Mouse (Mus musculus) megakaryocyte progenitor cell, adult 5-6 weeks (primary cell): ENCODE data around the gene Serac1. TPM values are rescaled to one million over a fixed set of nuclear protein-coding genes. Genes with fewer than 3 reads are reported as not detected.

ENCODE experiments used
- ATAC-seq: replicated peaks from 2 replicates; pipeline ENCODE4 v1.8.0; 2016; ENCODE audit warnings: mild to moderate bottlenecking, moderate TSS enrichment, inconsistent platforms; ENCODE audit not compliant: poor library complexity
- total RNA-seq, 2 experiments: library from RNA; stranded (forward) in 1 of 2; stranded (reverse) in 1 of 2; fragments of 157-497, 149-512 nt in 1 of 2; fragments of 200-1000 nt in 1 of 2; gene quantifications; 2 replicates each; pipeline versions ENCODE4 v1.2.3 to v1.2.4; 2015 to 2017

The Serac1 gene
- total RNA-seq, 2 experiments from 2014 or later: 2.2 to 4.7 TPM

- ATAC-seq: no peak
These were observed 11.9 kb downstream of the Serac1 start for GRCm38 (mm10) chr17:6067613-6068012.

- no peak for ATAC-seq
These were observed 13.5 kb downstream of the Serac1 start for GRCm38 (mm10) chr17:6066021-6066420.

DNA sequence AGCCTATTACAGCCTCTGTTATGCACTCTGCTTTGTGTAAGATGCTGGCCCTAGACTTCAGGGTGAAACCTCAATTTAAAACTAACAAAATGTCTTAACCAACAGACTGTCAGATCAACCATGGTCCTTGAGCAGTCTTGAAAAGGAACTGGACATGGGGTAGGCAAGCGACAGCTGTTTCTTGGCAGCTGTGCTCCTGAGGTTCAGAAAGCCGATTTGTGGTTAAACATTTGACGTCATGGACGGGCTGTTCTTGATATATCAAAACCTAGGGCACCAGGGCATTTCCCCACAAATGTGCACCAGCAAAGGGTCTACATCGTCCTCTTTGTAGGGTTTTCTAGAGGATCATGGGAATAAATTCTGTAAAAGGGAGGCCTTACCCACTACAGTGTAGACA is 16.0 kb downstream of the Serac1 start:
- ATAC-seq: no peak

DNA sequence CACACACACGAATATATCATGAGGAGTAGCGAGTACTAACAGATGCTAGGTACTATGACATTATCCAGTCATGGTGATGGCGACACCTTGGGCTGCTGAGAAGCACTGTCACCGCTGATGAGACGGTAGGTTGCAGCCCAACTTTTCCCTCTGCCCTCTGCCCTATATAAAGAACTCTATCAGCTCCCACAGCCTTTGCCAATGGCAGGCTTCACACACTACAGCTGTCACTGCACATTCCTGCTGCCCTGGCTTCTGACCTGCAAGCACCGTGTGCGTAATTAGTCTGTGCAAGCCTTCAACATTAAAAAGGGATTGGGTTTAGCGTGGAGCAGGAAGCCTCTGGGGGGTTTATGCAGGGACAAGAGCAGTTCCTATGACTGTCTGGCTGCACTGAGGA is 16.7 kb downstream of the Serac1 start:
- ATAC-seq: no peak

DNA sequence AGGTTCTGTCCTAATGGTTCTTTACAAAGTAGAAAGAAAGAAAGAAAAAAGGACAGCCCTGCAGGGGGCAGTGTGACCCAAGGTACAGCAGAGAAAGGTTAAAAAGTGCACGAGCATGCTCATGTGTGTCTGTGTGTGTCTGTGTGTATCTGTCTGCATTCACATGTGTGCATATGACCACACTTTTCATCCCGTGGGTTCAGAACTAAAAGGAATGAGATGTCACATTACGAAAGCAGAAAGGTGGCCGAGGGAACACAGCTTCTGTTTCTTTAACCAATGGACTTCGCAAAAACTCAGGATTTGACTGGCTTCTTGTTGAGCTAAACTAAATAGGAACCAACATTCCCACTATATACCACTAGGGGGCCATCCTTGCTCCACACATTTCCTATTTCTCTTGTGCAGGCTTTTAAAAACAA is 24.6 kb downstream of the Serac1 start:
- ATAC-seq: peak; percentile 96

DNA sequence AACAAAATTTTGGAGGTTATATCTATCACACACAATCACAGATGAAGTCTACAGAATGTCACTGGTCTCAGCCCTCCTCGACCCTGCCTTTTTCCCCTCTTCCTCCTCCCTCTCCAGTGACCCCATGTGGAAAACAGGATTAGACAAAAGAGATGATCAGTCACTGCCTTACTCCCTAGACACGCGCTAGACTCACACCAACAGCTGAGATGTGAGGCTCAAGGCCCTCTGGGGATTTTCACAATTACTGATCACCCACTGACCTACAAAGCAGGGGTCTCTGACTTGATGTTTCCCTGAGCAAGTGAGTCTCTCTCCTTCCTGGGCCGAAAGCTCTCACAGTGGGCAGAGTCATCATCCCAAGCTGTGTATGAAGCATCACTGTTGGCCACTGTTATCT is 26.7 kb downstream of the Serac1 start:
- no peak for ATAC-seq

DNA sequence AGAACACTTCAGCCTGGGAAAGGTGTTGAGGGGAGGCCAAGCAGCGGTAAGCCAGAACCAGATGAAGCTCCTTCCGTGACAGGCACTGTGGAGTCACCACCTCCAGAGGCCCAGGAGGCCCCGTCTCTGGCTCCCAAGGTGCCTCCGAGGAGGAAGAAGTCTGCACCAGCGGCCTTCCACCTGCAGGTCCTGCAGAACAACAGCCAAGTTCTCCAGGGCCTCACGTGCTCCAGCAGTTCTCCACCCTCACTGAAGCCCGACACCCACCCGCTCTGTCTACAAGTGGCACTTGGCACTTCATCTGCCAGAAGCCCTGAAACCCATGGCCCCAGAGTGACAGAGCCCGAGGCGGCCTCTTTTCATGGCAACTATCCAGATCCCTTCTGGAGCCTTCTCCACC is 42.0 kb downstream of the Serac1 start:
- no peak for ATAC-seq

DNA sequence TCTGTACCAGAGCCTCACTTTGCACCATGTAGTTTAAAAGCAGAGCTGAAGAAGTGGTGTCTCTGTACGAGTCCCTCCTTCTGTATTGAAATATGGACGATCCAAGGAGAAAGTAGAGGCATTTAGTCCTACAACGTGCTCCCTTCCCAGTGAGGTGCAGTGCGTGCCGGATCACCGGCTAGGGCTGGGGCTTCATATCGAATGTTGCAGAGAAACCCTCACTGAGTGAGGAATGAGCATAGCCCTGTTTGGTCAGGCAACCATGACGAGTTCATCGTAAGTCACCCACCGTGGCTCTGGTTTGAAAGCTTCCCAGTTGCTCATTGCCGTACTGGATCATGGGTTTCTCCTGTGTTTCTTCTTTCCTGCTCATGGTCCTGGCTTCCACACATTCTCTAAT is 42.7 kb downstream of the Serac1 start:
- no peak for ATAC-seq

DNA sequence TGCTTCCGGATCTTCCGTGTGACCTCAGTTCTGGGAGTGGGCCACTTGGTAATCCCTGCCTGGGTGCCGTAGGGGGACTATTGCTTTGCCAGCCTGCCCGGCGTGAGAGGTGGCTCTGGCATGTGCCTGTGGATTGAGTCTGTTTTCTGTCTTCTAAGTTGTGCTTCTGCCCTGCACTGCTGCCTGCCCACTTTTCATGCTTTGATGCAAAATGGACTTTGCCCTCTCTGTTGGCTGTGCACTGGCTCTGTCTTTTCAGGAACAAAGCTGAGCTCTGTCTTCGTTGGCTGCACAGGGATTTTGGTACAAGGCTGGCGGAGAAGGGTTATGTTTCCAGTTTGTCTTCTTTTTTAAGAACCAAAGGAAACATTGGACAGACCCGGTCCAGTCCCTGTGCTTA is 43.1 kb downstream of the Serac1 start:
- no peak for ATAC-seq

DNA sequence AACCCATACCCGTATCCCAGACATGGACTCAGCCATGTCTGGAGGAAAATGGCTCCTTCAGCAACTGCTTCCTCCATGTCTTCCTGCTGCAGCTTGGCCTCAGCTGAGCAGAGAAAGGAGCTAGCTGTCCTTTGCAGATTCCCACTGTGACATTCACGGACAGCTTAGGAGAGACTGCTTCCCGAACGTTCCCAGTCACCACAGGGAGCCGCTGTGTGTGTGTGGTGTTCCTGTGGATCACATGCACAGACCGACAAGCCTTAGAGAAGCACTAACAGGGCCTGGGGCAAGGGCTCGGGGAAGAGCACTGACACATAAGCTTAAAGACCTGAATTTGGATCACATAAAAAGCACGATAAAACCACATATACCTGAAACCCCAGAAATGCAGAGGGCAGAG is 43.9 kb downstream of the Serac1 start:
- ATAC-seq: no peak

GRCm38 (mm10) chr17:6025831-6026230 is 53.7 kb downstream of the Serac1 start:
- ATAC-seq: no peak

- ATAC-seq: peak; percentile 63
These were observed 58.2 kb downstream of the Serac1 start for GRCm38 (mm10) chr17:6021374-6021789.

- ATAC-seq: 0 out of 2 replicates have a peak, but pooled peaks have one; percentile 38
These were observed 58.9 kb downstream of the Serac1 start for GRCm38 (mm10) chr17:6020636-6021035.

GRCm38 (mm10) chr17:6019776-6020175 is 59.8 kb downstream of the Serac1 start:
- ATAC-seq: peak; percentile 65

GRCm38 (mm10) chr17:6018348-6018747 is 61.2 kb downstream of the Serac1 start:
- ATAC-seq: no peak

DNA sequence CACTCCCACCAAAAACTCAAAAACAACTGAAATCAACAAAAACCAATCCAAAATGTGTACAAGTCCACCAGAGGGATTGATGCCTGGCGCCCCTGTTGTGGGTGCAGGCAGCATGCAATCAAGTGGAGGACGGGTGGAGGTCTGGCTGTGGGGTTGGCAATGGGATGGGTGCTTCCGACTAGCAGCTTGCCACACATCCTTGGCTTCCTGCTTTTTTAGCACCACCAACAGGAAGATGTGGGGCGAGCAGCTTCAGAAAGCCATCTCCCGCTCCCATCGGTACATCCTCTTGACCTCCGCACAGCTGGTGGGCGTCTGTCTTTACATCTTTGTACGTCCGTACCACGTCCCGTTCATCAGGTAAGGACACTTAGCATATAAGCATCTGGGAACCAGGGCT is 62.3 kb downstream of the Serac1 start:
- ATAC-seq: peak; percentile 51

- peak; percentile 71 for ATAC-seq
These were observed 63.2 kb downstream of the Serac1 start for GRCm38 (mm10) chr17:6016213-6016780.

DNA sequence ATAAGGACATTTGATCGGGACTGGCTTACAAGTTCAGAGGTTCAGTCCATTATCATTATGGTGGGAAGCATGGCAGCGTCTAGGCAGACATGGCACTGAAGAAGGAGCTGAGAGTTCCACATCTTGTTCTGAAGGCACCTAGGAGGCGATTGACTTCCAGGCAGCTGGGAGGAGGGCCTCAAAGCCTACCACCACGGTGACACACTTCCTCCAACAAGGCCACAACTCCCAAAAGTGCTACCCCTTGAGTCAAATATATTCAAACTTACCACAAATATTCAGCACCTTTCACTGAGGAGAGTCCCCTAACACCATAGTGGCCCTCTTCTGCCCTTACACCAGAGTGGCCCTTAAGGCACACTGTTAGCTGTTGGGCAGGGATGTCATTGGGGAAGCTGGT is 64.6 kb downstream of the Serac1 start:
- ATAC-seq: no peak

GRCm38 (mm10) chr17:6013079-6013478 is 66.5 kb downstream of the Serac1 start:
- ATAC-seq: no peak

- no peak for ATAC-seq
These were observed 69.9 kb downstream of the Serac1 start for GRCm38 (mm10) chr17:6009606-6010005.

GRCm38 (mm10) chr17:6008590-6008989 is 71.0 kb downstream of the Serac1 start:
- ATAC-seq: peak; percentile 58

- ATAC-seq: peak; percentile 64
These were observed 71.6 kb downstream of the Serac1 start for GRCm38 (mm10) chr17:6007902-6008301.

DNA sequence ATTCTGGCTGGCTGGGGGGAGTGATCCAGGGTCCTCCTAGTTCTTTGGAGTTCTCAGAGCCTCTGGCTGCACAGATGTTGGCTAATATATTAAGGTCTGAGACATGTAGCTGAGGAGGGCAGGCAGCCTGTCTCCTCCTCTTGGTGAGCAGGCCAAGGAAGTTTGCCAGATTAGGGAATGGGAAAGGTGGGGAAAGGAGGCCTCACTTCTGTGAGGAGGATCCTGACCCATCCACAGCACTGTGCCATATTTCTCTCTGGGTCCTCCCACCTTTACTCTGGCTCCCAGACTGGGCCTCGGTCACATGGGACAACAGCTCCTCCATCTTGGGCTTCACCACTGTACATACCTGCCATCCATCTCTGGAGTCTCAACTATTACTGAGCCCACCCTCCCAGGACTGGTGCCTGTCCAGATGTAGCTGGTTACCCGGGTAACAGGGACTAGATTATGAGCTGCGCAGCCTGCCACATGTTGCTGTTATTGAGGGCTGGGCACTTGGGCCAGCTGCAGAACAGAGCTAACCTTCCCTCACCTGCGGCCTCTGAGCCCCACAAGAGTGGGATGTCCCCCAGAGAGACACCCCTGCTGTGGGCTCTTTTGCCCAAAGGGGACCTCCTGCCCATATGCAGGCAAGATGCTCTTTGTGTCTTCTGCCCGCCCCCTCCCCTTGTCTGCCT is 72.3 kb downstream of the Serac1 start:
- no peak for ATAC-seq
